In genomic region chr11:103984067-103984466, GRCm38 (mm10) we compare ENCODE assay signal across 15 mouse cellular contexts. TPM values are rescaled to one million over a fixed set of nuclear protein-coding genes. Genes with fewer than 3 reads are reported as not detected.
DNase-seq lines count a peak whose midpoint lies in the region; ATAC-seq lines count a peak whose summit lies in the region.
"Had no signal": no experiment of that assay in that cellular context is flagged by ENCODE, and none has a peak within 500 bp of the region (broad histone marks: within the 10 kb centered on the region; RNA-seq: fewer than 3 reads in every experiment).

No protein-coding gene starts in this region.

- H3K4me2 ChIP-seq in liver, embryonic 15.5 days, result no peak overlapping the region
- H3K4me2 ChIP-seq in liver, embryonic 12.5 days, result no peak overlapping the region
- no peak overlapping the region for H3K4me2 ChIP-seq in kidney, embryonic 14.5 days (replicated peaks; ENCODE audit: low read depth, low read length)
- H3K4me2 ChIP-seq: hindbrain, embryonic 13.5 days; lung, embryonic 14.5 days; midbrain, embryonic 11.5 days had no signal

- H3K4me3 ChIP-seq in liver, embryonic 15.5 days (replicated peaks), result no peak overlapping the region
- H3K4me3 ChIP-seq in liver, embryonic 12.5 days, result no peak overlapping the region
- no peak overlapping the region for H3K4me3 ChIP-seq in kidney, embryonic 14.5 days (ENCODE audit: low read length)
- H3K4me3 ChIP-seq: hindbrain, embryonic 13.5 days; myocyte had no signal

- H3K27me3 ChIP-seq in liver, embryonic 15.5 days, result no peaks in the 10 kb centered on the region
- H3K27me3 ChIP-seq in liver, embryonic 12.5 days (replicated peaks), result no peaks in the 10 kb centered on the region
- no peaks in the 10 kb centered on the region for H3K27me3 ChIP-seq in kidney, embryonic 14.5 days (ENCODE audit: control insufficient read depth, insufficient read depth, low read length)
- H3K27me3 ChIP-seq: hindbrain, embryonic 13.5 days had no signal

- ATAC-seq in liver, embryonic 15.5 days (ENCODE audit: insufficient read depth), result no peak
- no peak for ATAC-seq in liver, embryonic 12.5 days
- peak; percentile 34 for ATAC-seq in neutrophil, adult 5-6 weeks (ENCODE audit: extremely low read depth, insufficient number of reproducible peaks, low FRiP score, poor library complexity, severe bottlenecking)
- ATAC-seq in kidney, embryonic 14.5 days (ENCODE audit: low FRiP score, low TSS enrichment), result no peak

- 0 out of 2 replicates have a peak, but pooled peaks cover 12% of the 10 kb centered on the region for H3K4me1 ChIP-seq in liver, embryonic 15.5 days (replicated peaks)
- no peaks in the 10 kb centered on the region for H3K4me1 ChIP-seq in liver, embryonic 12.5 days
- H3K4me1 ChIP-seq in kidney, embryonic 14.5 days (ENCODE audit: control insufficient read depth, insufficient read depth, low read length), result no peaks in the 10 kb centered on the region

- H3K9me3 ChIP-seq in liver, embryonic 15.5 days (replicated peaks), result no peaks in the 10 kb centered on the region
- H3K9me3 ChIP-seq in liver, embryonic 12.5 days (replicated peaks), result no peaks in the 10 kb centered on the region
- no peaks in the 10 kb centered on the region for H3K9me3 ChIP-seq in kidney, embryonic 14.5 days (ENCODE audit: control insufficient read depth, low read length)
- H3K9me3 ChIP-seq: hindbrain, embryonic 13.5 days had no signal

- H3K36me3 ChIP-seq in liver, embryonic 15.5 days (replicated peaks), result peaks cover 48% of the 10 kb centered on the region
- H3K36me3 ChIP-seq in liver, embryonic 12.5 days, result peaks cover 61% of the 10 kb centered on the region
- H3K36me3 ChIP-seq in kidney, embryonic 14.5 days (ENCODE audit: control insufficient read depth, insufficient read depth, low read length), result peaks cover 51% of the 10 kb centered on the region

- H3K9ac ChIP-seq in liver, embryonic 15.5 days, result no peak overlapping the region
- no peak overlapping the region for H3K9ac ChIP-seq in liver, embryonic 12.5 days
- H3K9ac ChIP-seq in kidney, embryonic 14.5 days (ENCODE audit: low read depth, low read length), result no peak overlapping the region
- H3K9ac ChIP-seq: hindbrain, embryonic 13.5 days; lung, embryonic 14.5 days had no signal

- peak; percentile 69 for DNase-seq in NIH3T3 (ENCODE audit: low read depth)
- peak; percentile 62 for DNase-seq in fibroblast of lung, adult 2 months (ENCODE audit: low read depth)
- DNase-seq in layer of hippocampus, postnatal 25 days (ENCODE audit: extremely low spot score in 1 of 2, low spot score in 1 of 2), result no peak
- DNase-seq: cerebellum, adult 18-20 months; kidney, adult 18-20 months; lung, embryonic 14.5 days; right cerebral cortex, postnatal 25 days; thymus, postnatal 36 days had no signal

- peak overlapping the region; percentile 38; the same call in 1 of the 2 replicates for H3K27ac ChIP-seq in liver, embryonic 15.5 days (replicated peaks)
- H3K27ac ChIP-seq in liver, embryonic 12.5 days, result no peak overlapping the region
- no peak overlapping the region for H3K27ac ChIP-seq in kidney, embryonic 14.5 days (ENCODE audit: low read depth, low read length)
- H3K27ac ChIP-seq: hindbrain, embryonic 13.5 days had no signal

- 34% methylated on average over 5 of the region's 5 CpGs for WGBS in liver, embryonic 15.5 days (ENCODE audit: insufficient replicate concordance)
- WGBS in liver, embryonic 12.5 days (ENCODE audit: insufficient replicate concordance), result 38% methylated on average over 5 of the region's 5 CpGs
- 75% methylated on average over 5 of the region's 5 CpGs for WGBS in kidney, embryonic 14.5 days

RNA-seq across cellular contexts. Expression of gene Arf2, which starts 17.5 kb away (rescaled TPM):
- polyA plus RNA-seq in liver, embryonic 15.5 days (2015; fragmentation: Nextera tagmentation; extraction: Ambion mirVana), result 17.1 and 17.9 TPM in 2 replicates
- polyA plus RNA-seq in liver, embryonic 12.5 days (2016; fragmentation: Nextera tagmentation; extraction: Ambion mirVana), result 22.7 and 24.5 TPM in 2 replicates
- total RNA-seq in neutrophil, adult 5-6 weeks (2017), result 39.2 and 40.8 TPM in 2 replicates
- 44.1 and 60.4 TPM in 2 replicates for polyA plus RNA-seq in kidney, embryonic 14.5 days (2014; fragmentation: Nextera tagmentation; extraction: Ambion mirVana)
- total RNA-seq in layer of hippocampus, postnatal 25 days (2021), result 10 to 100 TPM; 43.6 to 44.4 TPM

RNA-seq across cellular contexts. Expression of gene Nsf, which starts 30.2 kb away (rescaled TPM):
- 22.5 and 24.2 TPM in 2 replicates for polyA plus RNA-seq in liver, embryonic 15.5 days (2015; fragmentation: Nextera tagmentation; extraction: Ambion mirVana)
- 39.9 and 40.6 TPM in 2 replicates for polyA plus RNA-seq in liver, embryonic 12.5 days (2016; fragmentation: Nextera tagmentation; extraction: Ambion mirVana)
- total RNA-seq in neutrophil, adult 5-6 weeks (2017), result 89.7 and 114 TPM in 2 replicates
- 32.8 and 48.1 TPM in 2 replicates for polyA plus RNA-seq in kidney, embryonic 14.5 days (2014; fragmentation: Nextera tagmentation; extraction: Ambion mirVana)
- 1,000 to 10,000 TPM; 1,164 to 1,245 TPM for total RNA-seq in layer of hippocampus, postnatal 25 days (2021)

Comparison
In these comparisons a context has a peak if more than half of its experiments do, and no peak if none do; other contexts are left out.
1. DNase-seq: peak in NIH3T3 (single experiment) and fibroblast of lung, adult 2 months (single experiment); none in layer of hippocampus, postnatal 25 days (0 of 2).